Mouse (Mus musculus): ENCODE measurements around the gene Reep3.

GRCm38 (mm10) chr10:67003743-67004526, 92.8 kb downstream of the Reep3 start:
- no peak for TF ChIP-seq CTCF (conservative IDR thresholded peaks at IDR 0.05 in 1 of 2, IDR thresholded peaks at IDR 0.05 in 1 of 2; ENCODE audit: low read depth in 2 of 2, low read length in 2 of 2)
- TF ChIP-seq POLR2A (IDR thresholded peaks at IDR 0.05; ENCODE audit: low read depth, low read length), result no peak

Data from CH12.LX (cell line).